Mouse (Mus musculus) kidney, adult 8-10 months (tissue): ENCODE measurements around the gene Txlna.

Experiments used
- DNase-seq, 2 experiments: peaks; one replicate each; pipeline ENCODE4 v3.0.0; 2022

Gene Txlna

DNA sequence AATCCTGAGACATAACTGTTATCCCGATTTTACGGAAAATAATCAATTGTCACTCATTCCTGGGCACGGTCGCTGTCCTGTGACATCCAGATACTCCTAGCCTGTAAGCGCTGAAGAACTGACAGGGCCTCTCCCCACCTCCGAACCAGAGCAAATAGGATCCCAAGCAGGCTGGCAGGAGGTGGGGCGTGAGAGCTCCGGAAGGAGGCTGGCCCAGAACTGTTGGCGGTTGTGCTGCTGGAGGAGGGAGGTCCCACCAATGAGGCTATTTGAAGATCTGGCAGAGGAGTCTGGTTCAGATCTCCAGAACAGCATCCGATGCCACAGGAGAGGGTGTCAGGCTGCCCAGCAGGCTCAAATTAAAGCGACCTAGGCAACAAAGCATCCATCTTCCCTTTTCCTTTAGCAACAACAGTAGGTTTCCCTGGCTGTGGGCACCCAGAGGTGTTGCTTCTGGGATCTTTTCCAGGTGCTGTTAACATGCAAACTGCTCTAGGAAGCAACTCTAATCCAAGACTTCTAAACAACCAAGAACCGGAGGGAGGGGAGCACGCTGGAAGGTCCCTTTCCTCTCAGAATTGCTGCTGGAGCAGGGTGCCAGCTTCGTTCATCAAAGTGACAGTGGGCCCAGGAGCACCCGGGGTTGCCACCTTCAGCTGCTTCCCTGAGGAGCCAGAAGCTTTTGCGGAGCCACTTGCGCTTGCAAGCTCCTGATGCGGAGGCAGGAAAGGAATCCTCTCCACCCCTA lies 16.4 kb downstream of the Txlna start:
- peak; percentile 86 to 89 for DNase-seq

DNA sequence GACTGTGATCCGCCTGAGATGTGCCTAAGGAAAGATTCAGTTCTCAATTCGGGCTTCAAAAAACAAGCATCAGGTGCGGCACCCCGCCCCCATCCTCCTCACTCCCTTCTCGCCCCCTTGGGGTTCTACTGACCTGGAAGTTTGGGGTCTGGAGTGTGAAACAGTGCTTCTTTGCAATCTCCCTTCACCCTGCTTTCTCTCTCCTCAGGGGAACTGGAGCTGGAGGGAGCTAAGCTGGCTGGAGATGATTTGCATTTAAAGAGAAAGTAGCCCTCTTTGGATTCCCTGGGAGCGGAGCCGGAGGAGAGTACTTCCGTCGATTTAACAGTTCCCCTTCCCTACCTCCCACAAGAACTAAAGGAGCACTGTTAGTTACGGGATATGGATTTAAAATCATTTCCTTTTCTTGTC lies 17.2 kb downstream of the Txlna start, which contains the start of gene Ccdc28b:
Gene Ccdc28b (minus strand): TSS at position 267 of the 411 bp plus-strand sequence.
- peak in 1 of 2 experiments; percentile 59 for DNase-seq

DNA sequence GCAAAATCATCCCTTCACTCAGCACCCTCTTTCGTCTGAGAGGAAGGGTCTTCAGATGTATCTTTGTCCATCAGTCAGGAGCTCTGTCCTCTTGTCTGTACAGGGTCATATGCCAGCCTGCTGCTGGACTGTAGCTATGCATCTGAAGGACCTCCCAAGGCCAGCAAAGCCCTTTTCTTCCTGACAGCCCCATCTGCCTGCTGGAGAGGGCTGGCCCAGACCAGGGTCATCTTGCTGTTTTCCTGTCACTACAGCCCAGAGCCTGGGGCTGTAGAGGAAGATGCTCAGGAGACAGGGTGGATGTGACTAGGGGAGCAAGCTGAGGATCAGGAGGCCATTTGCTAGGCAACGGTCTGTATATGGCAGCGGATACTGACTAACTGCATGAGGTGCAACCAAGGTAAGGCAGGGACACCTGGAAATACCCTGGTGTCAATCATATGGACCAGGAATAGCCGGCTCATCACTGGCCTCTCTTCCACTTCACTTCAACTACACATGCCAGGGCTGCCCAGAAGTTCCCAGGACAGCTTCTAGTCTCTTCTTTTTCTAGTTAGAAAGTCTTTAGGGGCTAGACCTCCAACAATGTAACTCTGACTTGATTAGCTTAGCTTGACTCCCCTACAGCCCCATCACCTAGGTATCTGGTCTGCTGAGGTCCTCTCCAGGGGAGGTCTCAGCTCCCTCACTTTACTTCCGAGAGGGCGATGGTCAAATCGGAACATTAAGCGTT lies 17.9 kb downstream of the Txlna start:
- DNase-seq, result no peak

DNA sequence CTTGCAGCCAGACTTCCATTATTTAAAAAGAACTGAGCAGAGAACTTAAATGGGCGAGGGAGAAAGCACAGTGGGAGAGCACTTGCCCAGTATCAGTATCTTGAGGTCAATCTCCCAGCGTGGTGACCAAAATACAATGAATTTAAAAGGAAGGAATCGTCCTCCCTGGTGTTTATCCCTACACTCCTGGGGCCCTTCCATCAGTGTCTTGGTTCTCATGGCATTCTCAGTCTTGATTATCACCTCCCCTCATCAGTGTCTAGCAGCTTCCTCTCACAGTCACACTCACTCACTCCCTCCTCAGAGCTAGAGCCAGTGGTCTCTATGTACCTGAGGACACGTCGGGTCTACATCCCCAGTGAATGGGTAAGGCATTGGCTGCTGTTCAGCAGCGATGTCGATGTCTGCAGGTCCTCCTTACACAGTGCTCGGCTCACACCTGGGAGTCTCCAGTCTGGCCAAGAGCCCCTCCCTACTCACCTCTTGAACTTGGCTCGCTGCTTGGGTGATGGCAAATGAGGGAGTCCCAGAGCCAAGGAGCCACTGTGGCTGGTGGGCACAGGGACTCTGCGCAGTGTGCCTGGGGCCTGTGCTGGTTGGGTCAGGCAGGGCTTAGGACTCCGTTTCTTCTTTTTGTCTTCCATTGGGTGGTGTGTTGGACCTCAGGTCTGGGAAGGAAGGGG lies 18.6 kb downstream of the Txlna start:
- no peak for DNase-seq

DNA sequence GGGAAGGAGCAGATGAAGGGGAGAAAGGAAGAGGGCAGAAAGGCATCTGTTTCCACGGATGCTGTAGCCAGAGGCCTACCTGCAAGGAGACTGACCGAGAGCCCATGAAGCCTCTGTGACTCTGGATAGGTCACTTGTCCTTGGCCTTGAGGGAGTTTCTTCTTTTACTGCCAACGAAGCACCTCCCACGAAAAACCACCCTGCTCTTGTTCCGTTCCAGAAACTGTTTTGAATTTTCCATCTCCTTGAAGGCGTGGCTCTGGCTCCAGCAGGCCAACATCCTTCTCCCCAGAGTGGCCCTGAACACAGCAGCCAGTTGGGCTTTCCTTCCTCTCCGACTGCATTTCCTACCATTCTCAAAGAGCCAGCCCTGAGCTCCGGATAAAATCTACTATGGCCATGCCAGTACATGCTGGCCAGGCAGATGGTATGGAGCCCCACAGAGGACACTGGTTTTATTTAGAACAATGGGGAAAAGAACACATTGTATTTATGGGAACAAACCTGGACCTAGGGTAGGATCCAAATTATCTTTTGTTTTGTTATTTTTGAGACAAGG lies 19.5 kb downstream of the Txlna start:
- peak; percentile 45 to 63 for DNase-seq

DNA sequence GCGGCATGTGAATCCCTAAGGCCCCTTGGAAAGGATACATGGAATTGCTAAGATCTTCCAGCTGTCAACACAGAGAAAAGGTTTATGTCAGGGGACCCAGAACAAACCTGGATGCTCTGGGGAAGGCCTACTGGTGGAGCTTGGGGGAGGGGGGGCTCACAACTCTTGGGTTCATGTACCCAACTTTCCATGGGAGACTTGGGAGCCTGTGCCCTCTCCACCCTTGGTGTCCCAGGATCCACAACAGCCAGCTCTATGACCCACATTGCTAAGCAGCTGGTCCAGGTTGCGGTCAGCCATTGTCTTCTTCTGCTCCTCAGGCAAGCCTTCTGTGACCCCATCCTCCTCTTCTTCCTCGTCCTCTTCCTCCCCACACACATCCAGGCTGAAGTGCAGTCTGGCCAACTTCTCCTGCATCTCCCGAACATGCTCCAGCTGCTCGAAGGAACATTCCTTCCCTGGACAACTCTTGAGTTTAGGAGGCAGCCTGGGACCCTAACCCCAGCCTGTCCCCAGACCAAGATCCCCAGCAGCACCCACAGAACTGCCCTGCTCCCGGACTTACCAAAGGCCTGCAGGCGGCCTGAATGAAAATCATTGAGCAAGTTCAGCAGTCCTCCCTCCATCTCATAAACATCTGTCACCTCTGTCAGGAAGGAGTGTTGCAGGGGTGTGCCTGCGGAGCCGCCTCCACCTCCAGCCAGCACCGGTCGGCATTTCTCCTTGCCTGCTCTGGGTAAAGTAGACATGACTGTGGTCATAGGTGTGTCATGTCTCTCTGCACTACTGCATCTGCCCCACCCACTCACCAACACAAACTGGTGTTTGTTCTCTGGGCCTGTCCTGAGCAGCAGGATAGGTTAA lies 20.2 kb downstream of the Txlna start:
- no peak for DNase-seq

DNA sequence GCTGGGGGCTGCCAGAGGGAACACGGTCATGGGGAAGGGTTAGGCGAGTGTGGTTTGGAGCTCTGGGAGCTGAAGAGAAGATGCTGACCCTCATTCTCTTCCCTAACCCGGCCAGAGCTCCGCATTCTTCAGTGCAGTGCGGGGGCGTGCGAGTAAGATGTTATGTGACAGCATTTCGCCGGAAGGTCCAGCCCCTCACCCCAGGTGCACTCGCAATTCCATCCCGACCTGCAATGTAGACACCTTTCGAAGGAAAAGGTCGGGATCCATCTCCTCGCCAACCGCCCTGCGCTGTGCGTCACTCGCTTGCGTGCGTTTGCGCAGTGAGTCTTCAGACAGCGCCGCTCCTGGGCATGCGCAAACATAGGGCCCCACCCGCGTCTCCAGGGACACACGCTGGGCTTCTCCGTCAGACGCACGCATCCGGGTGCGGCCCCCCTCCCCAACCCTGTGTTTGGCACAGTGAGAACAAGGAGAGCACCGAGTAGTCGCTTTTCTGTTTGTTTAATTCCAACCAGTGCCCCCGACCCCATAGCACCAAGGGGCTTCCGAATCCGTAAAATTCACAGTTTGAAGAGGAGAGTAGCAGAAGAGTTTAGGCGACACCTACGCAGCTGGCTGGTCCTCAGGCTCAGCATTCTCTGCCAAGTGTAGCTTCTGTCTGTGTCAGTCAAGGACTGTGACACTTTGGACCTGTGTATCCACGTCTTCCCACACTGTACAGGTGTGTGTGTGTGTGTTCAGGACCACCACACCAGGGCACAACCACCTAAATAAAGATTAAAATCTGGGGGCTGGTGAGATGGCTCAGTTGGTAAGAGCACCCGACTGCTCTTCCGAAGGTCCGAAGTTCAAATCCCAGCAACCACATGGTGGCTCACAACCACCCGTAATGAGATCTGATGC lies 21.8 kb downstream of the Txlna start, which contains the start of gene Iqcc:
Gene Iqcc (minus strand): TSS at position 314 of the 906 bp plus-strand sequence.
- DNase-seq, result peak; percentile 94 to 95

DNA sequence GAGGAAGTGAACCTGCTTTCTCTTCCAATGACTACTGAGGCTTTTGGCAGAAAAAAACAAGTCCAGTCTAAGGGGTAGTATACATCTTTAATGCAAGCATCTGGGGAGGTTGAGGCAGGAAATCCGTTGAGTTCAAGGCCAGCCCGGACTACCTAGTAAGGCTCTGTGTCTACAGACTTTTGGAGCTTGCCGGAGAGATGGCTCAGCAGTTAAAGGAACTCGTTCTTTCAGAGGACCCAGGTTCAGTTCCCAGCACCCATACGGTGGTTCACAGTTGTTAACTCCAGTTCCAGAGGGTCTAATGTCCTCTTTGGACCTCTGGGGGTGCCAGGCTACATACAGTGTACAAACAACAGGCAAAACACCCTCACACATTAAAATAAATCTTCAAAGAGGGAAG lies 22.8 kb downstream of the Txlna start:
- no peak for DNase-seq

DNA sequence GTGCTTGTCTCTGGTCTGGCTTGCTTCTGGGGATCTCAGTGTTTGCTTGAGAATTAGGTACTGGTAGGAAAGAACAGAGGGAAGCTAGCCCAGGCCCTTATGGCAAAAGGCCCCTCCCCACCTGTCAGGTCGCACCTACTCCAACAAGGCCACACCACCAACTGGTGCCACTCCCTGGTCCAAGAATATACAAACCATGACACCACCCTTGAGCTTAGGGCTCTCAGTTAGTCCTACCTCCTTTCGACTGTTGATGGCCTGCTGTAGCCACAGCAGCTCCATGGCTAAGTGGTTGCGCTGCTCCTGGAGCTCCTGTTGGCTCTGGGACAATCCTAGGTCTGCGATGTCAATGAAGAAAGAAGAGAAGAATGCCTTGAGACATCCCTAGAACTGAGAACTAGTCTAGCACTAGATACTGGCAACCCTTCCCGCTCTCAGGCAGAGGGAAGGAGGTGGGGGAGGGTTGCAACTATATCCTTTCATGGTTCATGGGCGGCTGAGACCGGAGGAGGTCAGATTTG lies 23.7 kb downstream of the Txlna start:
- no peak for DNase-seq

DNA sequence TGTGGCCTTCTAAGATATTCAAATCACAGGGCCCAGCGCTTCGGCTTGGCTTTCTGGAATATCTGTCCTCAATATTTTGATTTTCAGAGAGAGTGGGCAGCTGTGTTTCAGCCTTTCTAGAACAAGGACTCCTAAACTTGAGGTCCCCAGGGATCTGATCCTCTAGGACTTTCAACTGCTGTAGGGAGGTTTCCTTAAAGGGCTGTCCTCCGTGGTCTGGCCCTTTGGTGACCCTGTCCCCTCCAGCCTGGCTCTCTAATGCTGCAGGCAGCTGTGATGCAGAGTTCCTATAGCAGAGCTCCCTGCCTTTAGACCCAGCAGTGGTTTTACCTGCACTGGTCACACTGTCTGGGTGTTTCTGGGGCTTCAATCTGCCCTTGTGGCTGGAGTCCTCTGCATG lies 24.2 kb downstream of the Txlna start:
- DNase-seq, result no peak

DNA sequence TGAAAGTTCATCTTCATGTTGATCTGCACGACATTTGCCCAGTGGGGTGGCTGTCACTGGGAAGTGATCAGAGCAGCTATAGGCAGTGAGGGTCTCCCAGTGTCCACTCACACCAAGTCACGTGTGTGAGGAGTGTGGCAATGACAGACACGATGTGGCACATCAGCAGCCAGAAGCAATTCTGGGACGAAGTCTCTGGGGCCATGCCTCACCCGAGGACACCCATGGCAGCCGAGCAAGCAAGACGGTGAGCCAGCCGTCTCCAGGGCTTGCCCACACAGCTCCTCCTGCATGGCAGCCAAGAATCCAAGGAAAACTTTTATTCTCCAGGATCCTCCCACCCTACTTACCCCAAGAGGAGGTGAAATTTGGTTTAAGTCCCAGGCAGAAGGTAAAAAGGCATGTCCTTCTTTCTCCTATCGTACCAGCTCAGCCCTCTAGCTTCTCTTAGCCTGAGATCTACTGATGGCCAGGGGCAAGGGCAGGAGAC lies 25.0 kb downstream of the Txlna start:
- no peak for DNase-seq

DNA sequence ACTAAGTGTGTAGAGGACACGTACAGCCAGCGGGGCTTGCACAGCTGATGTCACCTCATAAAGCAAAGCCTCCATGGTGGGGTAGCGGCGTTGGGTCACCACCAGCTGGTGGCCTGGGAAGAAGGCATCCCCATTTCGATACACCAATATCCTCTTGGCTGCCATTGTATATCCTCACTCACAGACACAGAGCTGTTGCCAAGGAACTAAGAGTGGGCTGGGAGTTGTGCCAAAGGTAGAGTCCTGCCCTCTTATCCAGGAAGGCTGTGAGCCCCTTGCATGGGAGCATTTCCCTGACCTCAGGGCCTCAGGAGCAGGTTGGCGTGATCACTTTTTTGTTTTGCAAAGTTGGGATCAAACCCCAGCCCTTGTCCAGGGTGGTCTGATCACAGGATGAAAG lies 26.8 kb downstream of the Txlna start, which contains the start of gene Dcdc2b:
Gene Dcdc2b (minus strand): TSS at position 165 of the 400 bp plus-strand sequence.
- DNase-seq, result no peak

DNA sequence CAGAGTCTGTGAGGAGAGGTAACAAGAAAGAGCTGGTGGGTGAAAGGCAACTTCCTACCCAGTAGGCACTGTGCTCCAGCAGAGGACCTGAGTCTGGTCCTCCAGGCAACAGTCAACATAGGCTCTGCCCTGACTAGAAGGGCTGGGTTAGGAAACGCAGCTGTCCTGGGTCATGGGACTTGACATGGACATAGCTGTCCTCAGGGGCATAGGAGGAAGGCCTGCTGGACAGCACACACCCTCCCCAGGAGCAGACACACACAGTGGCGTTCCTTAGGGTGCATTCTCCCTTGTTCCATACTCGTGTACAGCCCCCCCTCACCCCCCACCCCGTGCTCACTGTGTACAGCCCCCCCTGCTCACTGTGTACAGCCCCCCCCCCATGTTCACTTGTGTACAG lies 30.4 kb downstream of the Txlna start:
- no peak for DNase-seq

DNA sequence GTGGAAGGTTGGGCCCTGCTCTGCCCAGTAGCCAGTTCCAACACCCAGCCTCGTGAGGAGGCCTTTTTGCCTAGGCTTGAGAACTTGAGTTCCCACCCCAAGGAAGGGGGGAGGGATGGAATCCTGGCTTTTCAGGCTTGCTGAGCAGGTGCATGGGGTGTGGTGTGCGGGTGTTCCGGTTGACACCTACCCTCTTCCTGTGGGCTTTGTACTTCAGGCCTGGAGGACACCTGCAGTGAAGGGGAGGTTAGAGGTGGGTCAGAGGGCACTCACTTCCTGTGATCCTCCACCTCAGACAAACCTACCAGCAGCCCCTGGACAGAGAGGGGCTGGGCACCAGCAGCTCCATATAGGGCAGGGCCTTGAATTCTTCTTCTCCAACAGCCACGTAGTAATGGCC lies 30.8 kb downstream of the Txlna start:
- DNase-seq, result no peak

DNA sequence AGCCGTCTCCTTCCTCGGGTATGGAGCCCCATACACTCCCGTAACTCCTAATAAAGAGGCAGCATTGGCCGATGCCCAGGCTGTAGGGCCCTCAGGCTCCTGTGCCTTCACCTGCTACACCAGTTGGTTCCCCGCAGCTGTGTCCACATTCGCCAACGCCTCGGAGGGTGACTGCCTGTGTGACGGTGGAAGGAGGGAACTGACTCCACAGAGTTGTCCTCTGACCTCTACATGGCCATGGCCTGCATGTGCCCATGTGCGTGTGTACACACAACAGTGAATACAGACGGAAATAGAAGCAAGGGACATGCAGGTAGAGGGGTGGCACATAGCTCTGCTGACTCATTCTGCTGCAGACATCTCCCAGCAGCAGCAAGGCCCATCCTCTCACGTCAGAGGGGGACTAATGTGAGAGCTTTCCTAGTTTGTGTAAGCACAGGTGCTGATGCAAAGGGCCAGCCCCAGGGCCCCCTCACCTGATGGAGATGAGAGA lies 31.7 kb downstream of the Txlna start:
- DNase-seq, result no peak

DNA sequence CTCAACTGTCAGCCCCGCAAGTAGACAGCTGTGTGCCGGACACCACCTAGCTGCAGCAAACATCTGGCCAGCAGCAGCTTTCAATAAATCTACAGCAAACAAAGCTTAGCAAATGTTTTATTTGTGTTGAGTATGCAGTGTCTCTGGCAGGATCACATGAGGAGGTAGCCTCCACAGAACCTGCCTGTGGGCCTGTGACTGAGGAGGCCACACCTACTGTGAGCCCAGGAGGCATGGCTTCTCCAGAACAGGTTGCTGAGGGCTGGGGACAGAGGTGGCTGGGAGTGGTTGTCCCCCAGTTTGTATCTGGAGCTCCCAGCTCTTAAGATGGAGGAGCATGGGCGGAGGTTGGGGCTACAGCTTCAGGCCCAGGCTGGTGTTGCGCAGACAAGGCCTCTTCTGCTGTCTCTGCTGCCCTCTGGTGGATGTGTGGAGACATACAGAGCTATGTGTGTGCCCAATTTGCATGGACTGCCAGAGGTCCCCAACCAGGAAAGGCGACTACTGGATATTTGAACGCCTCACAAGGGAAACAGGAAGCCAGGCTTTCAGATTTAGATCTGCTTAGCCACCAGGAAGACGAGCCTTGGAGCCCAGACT lies 32.3 kb downstream of the Txlna start:
- DNase-seq, result peak; percentile 74 to 81

DNA sequence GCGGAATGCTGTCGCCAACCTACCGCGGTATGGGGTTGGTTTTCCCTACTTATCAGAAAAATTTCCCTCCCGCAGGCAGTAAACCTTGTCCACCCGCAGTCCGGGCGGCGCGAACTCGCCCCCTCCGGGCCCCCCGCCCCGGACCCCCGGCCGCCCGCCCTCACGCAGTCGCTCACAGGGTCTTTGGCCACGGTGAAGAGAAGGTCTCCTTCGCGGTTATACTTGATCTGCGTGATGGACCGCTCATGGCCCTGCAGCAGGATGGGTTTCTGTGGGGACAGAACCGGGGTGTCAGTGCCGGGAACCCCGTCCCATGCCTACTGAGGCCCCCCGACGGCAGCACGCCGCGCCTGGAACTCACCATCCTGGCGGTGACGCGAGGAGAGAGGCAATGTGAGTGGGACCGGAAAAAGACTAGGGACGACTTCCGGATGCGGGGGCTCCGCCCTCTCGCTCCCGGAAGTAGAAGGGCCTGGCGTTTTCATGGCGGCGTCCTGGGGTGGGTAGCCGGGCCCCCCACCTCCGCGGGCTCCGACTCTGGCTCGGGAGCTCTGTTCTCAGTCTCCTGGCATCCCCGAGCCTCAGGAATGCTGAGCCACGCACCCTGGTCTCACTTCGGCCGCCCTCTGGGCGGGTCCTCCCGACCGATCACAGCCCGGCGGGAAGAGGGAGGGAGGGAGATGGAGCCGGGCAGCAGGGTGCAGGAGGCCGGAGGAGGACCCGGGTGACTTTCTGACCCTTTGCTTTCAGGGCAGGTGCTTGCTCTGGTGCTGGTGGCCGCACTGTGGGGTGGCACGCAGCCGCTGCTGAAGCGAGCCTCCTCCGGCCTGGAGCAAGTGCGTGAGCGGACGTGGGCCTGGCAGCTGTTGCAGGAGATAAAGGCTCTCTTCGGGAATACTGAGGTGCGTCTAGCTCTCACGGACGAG lies 40.4 kb downstream of the Txlna start, which contains the start of the genes Eif3i and Tmem234:
Gene Eif3i (minus strand): TSS at position 416 of the 926 bp plus-strand sequence.
Gene Tmem234 (plus strand): TSS at position 436 of the 926 bp plus-strand sequence.
- peak; percentile 78 to 85 for DNase-seq

DNA sequence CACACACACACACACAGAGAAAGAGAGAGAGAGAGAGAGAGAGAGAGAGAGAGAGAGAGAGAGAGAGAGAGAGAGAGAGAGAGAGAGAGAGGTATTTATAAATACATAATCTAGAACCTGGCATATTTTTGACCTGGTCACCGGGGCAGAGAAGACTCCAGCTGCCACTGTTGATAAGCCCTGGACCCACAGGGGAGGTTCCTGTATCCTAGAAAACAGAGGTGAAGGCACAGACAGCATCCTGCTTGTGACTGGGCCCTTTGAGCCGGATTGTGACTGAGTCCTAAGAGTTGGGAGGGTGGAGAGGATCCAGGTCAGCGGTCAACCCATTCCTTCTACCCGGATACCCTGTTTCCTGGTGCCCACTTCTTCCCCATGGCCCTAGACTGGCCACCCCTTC lies 52.0 kb downstream of the Txlna start:
- DNase-seq, result no peak

DNA sequence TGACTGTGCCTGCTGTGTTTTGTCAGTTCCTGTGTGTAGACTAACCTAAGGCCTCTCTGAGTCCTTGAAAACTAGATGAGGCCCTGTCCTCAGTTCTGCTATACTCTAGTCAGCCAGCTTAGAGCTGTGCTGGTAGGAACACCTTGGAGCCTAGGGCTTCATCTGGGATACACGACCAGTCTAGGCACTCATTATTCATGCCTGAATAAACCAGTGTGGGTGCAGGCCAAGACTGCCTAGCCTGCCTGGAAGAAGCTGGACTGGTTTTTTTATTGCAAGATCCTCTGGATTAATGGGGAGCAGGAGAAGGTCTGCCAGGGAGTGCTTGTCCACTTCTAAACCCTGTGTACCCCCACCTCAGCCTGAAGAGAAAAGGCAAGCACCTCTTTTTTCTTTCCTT lies 53.9 kb downstream of the Txlna start:
- DNase-seq, result peak; percentile 53 to 62
